Mouse (Mus musculus): ENCODE data around the gene Rint1.

The Rint1 gene

GRCm38 (mm10) chr5:23787536-23788389 lies at the start of gene Rint1:
Rint1 (plus strand) TSS chr5:23787711.
- peak; percentile 98 to 99 for DNase-seq (ENCODE audit: low spot score in 2 of 2)

DNA sequence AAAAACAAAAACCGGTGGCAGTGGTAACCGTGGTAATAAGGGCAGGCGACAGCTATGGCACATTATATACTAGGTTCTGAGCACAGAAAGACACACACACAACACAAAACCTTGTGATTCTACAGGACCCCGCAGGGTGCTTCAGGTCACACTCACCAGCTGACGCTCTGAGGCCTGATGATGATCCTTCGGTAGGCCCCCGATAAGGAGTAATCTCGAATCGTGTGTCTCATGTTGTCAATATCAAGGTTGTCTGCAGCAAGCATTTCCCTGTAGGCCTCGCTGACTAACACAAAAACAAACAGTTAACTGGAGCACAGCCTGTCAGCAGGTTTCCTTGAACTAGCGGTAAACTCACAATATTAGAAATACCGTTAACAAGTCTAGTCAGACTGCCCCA lies 44.2 kb upstream of the Rint1 start:
- DNase-seq (ENCODE audit: low spot score in 2 of 2) = no peak

DNA sequence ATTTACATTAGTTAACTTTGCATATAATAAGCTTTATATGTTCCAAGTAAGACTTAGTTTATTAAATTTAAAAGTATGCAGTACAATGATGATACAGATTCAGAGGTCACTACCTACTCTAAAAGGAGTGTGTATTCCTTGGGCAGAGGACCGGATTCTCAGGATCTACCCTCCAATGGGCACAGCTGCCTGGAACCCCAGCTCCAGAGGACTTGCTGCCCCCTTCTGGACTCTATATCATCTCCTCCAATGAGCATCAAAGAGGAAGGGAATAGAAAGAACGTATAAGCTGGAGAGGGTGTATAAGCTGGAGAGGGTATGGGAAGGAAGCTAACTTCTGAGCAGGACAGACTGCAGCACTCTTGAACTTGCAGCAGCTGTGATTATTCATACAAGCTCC lies 37.6 kb upstream of the Rint1 start:
- DNase-seq (ENCODE audit: low spot score in 2 of 2) = no peak

- no peak for DNase-seq (ENCODE audit: low spot score in 2 of 2)
These were observed 31.9 kb upstream of the Rint1 start for GRCm38 (mm10) chr5:23755591-23755990.

DNA sequence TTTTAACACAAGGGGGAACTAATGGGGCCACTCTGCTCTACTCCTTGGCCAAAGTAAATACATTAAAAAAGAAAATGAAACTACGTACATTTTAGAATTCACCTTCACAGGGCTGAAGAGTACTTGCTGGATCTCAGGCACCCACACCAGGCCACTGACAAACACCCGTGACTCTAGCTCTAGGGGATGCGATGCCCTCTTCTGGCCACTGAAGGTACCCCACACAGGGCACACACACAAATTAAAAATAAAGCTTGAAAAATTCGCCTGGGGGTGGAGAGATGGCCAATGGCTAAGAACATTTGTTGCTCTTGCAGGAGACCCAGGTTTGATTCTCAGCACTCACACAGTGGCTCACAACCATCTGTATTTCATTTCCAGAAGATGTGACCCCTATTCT lies 31.1 kb upstream of the Rint1 start:
- no peak for DNase-seq (ENCODE audit: low spot score in 2 of 2)

DNA sequence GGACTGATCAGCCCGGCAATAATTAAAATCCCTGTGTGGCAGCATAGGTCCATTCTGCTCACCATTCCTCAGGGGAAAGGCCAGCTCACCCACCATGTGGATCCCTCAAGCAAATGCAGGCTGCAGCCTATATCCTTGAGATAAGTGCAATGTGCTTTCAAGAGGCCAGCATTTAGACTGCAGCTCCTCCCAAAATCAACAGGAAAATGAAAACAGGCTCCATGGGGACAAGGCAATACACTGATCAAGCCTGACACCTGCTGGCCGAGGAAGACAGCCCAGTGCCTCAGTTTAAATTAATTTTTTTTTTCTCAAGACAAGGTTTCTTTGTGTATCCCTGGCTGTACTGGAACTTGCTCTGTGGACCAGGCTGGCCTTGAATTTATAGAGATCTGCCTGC lies 28.9 kb upstream of the Rint1 start:
- peak in 1 of 2 experiments; percentile 16 for DNase-seq (ENCODE audit: low spot score in 2 of 2)

- no peak for DNase-seq (ENCODE audit: low spot score in 2 of 2)
These were observed 25.0 kb upstream of the Rint1 start for GRCm38 (mm10) chr5:23762531-23762930.

DNA sequence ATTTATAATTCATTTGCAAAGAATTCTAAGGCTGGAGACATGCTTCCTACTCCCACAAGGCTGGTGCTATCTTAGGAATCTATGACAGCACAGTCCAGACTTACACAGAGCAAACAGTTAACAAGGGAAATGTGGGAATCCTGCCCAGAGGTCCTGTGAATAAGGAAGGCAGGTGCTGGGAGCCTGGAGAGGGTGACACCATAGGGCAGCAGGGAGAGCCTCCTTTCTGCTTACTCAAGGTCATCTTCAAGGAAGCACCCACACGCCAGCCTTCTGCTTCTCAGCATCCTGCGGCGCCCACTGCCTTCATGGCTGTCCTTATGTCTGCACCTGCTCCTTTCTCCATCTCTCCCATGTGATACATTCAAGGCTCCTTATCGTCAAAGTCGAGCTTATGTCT lies 23.0 kb upstream of the Rint1 start:
- DNase-seq (ENCODE audit: low spot score in 2 of 2) = no peak

- DNase-seq (ENCODE audit: low spot score in 2 of 2) = no peak
These were observed 16.4 kb upstream of the Rint1 start for GRCm38 (mm10) chr5:23771105-23771504.

DNA sequence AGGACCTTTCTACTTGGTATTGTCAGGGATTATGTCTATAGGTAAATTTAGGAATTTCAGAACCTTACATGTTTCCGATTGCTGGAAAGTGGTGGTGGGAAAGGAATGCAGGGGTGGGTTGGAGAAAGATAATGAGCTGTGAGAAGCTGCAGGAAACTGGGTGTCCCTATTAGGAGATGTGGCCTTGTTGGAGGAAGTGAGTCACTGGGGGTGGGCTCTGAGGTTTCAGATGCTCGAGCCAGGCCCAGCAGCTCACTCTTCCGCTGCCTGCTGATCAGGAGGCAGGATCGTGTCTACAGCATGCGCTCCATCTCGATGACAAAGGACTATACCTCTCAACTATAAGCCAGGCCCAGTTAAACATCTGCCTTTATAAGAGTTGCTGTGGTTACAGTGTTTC lies 13.3 kb upstream of the Rint1 start:
- DNase-seq (ENCODE audit: low spot score in 2 of 2) = no peak

DNA sequence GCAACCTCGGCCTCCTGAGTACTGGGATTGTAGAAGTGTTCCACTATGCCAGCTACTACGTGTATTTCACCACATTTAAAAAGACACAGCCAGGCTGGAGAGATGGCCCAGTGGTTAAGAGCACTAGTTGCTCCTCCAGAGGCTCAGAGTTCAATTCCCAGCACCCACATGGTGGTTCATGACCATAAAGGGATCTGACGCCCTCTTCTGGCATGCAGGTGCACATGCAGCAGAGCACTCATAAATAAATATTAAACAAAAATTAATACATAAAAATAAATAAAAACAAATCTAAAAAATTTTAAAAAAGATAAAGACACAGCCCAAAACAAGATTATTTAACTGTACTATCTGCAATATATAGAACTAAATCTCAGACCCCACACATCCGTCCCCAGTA lies 7.0 kb upstream of the Rint1 start:
- no peak for DNase-seq (ENCODE audit: low spot score in 2 of 2)

DNA sequence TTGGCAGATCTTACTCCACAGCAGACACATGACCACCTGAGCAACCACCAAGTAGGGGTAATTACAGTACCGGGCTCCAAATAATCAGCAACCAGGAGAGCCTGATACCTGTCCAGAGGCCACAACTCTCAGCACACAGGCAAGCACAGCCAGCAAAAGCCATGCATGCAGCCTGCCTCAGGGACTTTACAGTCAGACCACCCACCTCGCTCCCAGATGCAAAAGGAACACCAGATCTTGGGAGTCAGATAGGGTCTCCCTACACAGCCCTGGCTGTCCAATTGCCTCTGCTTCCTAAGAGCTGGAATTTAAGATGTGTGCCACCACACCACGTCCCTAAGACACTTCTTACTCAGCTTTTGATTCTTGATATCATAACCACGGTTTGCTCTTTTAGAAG lies 6.3 kb upstream of the Rint1 start:
- DNase-seq (ENCODE audit: low spot score in 2 of 2) = no peak

- no peak for DNase-seq (ENCODE audit: low spot score in 2 of 2)
These were observed 5.3 kb upstream of the Rint1 start for GRCm38 (mm10) chr5:23782051-23782810.

- DNase-seq (ENCODE audit: low spot score in 2 of 2) = peak; percentile 48 to 77
These were observed 4.3 kb upstream of the Rint1 start, which contains the start of gene Pus7 for GRCm38 (mm10) chr5:23782931-23783877. Pus7 (minus strand) TSS chr5:23783711.

DNA sequence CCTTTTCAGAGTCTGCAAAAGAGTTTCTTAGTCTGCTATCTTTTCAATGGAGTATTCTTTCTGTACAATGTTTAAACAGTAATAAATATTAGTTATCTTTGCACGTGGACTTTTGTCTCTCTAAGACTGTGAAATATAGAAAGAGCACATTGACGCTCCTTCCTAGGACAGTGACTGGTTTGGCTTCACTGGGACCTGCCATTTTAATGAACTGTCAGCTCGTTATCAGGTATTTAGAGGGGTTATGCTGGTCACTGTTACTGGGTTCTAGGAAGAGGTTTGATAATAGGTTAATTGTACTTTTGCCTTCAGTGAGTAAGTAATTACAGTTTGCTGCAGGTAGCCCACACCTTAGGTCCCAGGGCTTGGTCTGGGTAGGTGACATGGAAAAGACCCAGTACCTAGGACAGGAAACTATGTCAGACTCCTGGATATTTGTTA lies 899 bp downstream of the Rint1 start:
- DNase-seq (ENCODE audit: low spot score in 2 of 2) = no peak

DNA sequence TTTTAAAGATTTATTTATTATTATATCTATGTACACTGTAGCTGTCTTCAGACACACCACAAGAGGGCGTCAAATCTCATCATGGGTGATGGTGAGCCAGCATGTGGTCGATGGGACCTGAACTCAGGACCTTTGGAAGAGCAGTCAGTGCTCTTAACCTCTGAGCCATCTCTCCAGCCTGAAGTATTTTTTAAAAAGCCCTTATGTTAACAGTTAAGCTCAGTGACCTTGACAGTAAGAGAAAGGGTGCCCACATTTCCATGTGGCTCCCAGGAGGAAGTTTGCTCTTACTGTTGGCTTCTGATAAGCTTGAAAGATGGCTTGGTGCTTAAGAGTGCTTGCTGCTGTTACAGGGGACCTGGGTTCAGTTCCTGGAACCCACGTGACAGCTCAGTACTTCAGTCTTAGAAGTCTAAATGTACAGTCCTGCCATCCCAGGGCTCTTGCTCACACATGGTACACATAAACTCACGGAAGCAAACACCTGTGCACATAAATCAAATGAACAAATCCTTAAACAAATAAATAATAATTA lies 1.6 kb downstream of the Rint1 start:
- DNase-seq (ENCODE audit: low spot score in 2 of 2) = no peak

DNA sequence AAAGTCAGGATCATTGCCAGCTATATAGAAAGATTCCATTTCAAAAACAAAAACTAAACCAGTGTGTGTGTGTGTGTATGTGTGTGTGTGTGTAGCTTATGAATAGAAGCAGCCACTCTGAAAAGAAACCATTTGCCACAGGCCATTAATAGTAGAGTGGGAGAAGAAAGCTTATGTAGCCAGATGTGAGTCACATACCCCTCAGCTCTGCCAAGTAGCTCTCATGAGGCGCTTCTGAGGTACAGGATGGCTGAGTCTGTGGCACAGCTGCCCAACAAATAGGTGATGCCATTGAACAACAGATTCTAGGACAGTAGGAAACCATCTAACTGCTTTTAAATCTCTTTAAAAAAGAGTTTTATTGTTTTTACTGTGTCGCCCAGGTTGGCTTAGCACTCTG lies 5.2 kb downstream of the Rint1 start:
- DNase-seq (ENCODE audit: low spot score in 2 of 2) = no peak

- DNase-seq (ENCODE audit: low spot score in 2 of 2) = no peak
These were observed 27.3 kb downstream of the Rint1 start for GRCm38 (mm10) chr5:23814841-23815240.

DNA sequence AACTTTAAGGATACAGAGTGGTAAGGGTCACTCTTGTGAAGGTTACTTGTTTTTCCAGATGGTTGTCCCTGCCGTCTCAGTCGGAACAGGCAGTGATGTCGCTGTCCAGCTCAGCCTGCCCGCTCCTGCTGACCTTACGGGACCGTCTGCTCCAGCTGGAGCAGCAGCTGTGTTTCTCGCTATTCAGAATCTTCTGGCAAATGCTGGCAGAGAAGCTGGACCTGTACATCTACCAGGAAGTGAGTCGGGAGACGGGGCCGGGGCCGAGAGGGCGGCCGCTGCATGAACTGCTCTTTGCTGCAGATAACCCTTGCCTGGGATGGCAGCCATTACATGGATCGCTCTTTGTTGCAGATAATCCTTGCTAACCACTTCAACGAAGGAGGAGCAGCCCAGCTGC lies 29.2 kb downstream of the Rint1 start:
- no peak for DNase-seq (ENCODE audit: low spot score in 2 of 2)

GRCm38 (mm10) chr5:23822306-23822705 lies 34.8 kb downstream of the Rint1 start:
- no peak for DNase-seq (ENCODE audit: low spot score in 2 of 2)

- DNase-seq (ENCODE audit: low spot score in 2 of 2) = no peak
These were observed 36.7 kb downstream of the Rint1 start for GRCm38 (mm10) chr5:23824171-23824733.
